Mouse (Mus musculus) adrenal gland, postnatal 4 days (tissue): ENCODE data around the gene Ifna13. TPM values are rescaled to one million over a fixed set of nuclear protein-coding genes. Genes with fewer than 3 reads are reported as not detected.

Experiments used
- DNase-seq, 2 experiments: peaks; one replicate each; pipeline ENCODE4 v3.0.0; 2021 to 2022; ENCODE audit warnings: low spot score in 2 of 2, mixed read lengths in 2 of 2
- long read RNA-seq, 2 experiments: library from polyadenylated mRNA; stranded (forward); transcript quantifications; one replicate each; pipeline ENCODE4 v2.0.0; 2021
- total RNA-seq, 2 experiments: library from RNA; stranded (reverse); gene quantifications; 2 replicates each; pipeline ENCODE4 v1.2.3; 2021

Ifna13 gene
- not detected for total RNA-seq
- long read RNA-seq, experiment 1, result 0 reads
- long read RNA-seq, experiment 2, result 0 reads

- DNase-seq, result no peak
Observed at GRCm38 (mm10) chr4:88644359-88644758, at the start of gene Ifna13. TSS of gene Ifna13 (minus strand) at chr4:88644459.

- no peak for DNase-seq
Observed at GRCm38 (mm10) chr4:88693392-88693791, 49.1 kb upstream of the Ifna13 start.

- DNase-seq, result no peak
Observed at GRCm38 (mm10) chr4:88692537-88692936, 48.3 kb upstream of the Ifna13 start.

GRCm38 (mm10) chr4:88691259-88691658, 47.0 kb upstream of the Ifna13 start, which contains the start of gene Ifnab:
TSS of gene Ifnab (minus strand) at chr4:88691359.
- no peak for DNase-seq

- no peak for DNase-seq
Observed at GRCm38 (mm10) chr4:88683812-88684211, 39.6 kb upstream of the Ifna13 start, which contains the start of gene Ifna2. TSS of gene Ifna2 (minus strand) at chr4:88683912.

- no peak for DNase-seq
Observed at GRCm38 (mm10) chr4:88681353-88681752, 37.1 kb upstream of the Ifna13 start.

- no peak for DNase-seq
Observed at GRCm38 (mm10) chr4:88680362-88680761, 36.1 kb upstream of the Ifna13 start.

GRCm38 (mm10) chr4:88676824-88677223, 32.6 kb upstream of the Ifna13 start, which contains the start of gene Ifna16:
TSS of gene Ifna16 (minus strand) at chr4:88676924.
- no peak for DNase-seq

GRCm38 (mm10) chr4:88655461-88655860, 11.2 kb upstream of the Ifna13 start:
- no peak for DNase-seq

- no peak for DNase-seq
Observed at GRCm38 (mm10) chr4:88653644-88654043, 9.4 kb upstream of the Ifna13 start.

GRCm38 (mm10) chr4:88642526-88642925, 1.7 kb downstream of the Ifna13 start:
- no peak for DNase-seq

GRCm38 (mm10) chr4:88641077-88641831, 3.0 kb downstream of the Ifna13 start:
- DNase-seq, result peak; percentile 81 to 96

- DNase-seq, result no peak
Observed at GRCm38 (mm10) chr4:88640704-88641076, 3.6 kb downstream of the Ifna13 start.

- DNase-seq, result no peak
Observed at GRCm38 (mm10) chr4:88634311-88634710, 9.9 kb downstream of the Ifna13 start, which contains the start of gene C87499. TSS of gene C87499 (minus strand) at chr4:88634411.

- DNase-seq, result no peak
Observed at GRCm38 (mm10) chr4:88603276-88603675, 41.0 kb downstream of the Ifna13 start, which contains the start of gene Ifna12. TSS of gene Ifna12 (minus strand) at chr4:88603376.

Other genes with a start within 250 kb of the Ifna13 start
- gene Hacd4, start 205.5 kb downstream of the Ifna13 start, total RNA-seq, result 1 to 10 TPM; 6.5 to 8.4 TPM
- not detected for gene Ifnb1, start 121.7 kb downstream of the Ifna13 start, total RNA-seq
- gene Ifna15, start 86.2 kb downstream of the Ifna13 start, total RNA-seq, result not detected
- gene Ifna14, start 72.7 kb downstream of the Ifna13 start, total RNA-seq, result not detected
- not detected for gene Ifna9, start 52.1 kb downstream of the Ifna13 start, total RNA-seq
- gene Ifna12, start 41.1 kb downstream of the Ifna13 start, total RNA-seq, result not detected
- not detected for gene C87499, start 10.0 kb downstream of the Ifna13 start, total RNA-seq
- not detected for gene Ifna16, start 32.5 kb upstream of the Ifna13 start, total RNA-seq
- gene Ifna2, start 39.5 kb upstream of the Ifna13 start, total RNA-seq, result not detected
- not detected for gene Ifnab, start 46.9 kb upstream of the Ifna13 start, total RNA-seq
- gene Gm26566, start 77.3 kb upstream of the Ifna13 start, total RNA-seq, result under 1 TPM; 0.31 to 0.48 TPM
- gene Klhl9, start 78.0 kb upstream of the Ifna13 start, total RNA-seq, result 10 to 100 TPM; 85.2 to 88.5 TPM
- not detected for gene Gm13271, start 110.4 kb upstream of the Ifna13 start, total RNA-seq
- gene Gm13283, start 115.7 kb upstream of the Ifna13 start, total RNA-seq, result not detected
- not detected for gene Gm13290, start 129.4 kb upstream of the Ifna13 start, total RNA-seq
- not detected for gene Gm13289, start 132.5 kb upstream of the Ifna13 start, total RNA-seq
- not detected for gene Gm13272, start 135.4 kb upstream of the Ifna13 start, total RNA-seq
- not detected for gene Ifnz, start 137.7 kb upstream of the Ifna13 start, total RNA-seq
- gene Gm13276, start 141.2 kb upstream of the Ifna13 start, total RNA-seq, result not detected
- not detected for gene Gm13277, start 144.2 kb upstream of the Ifna13 start, total RNA-seq
- not detected for gene Gm13278, start 147.1 kb upstream of the Ifna13 start, total RNA-seq
- gene Gm13275, start 150.0 kb upstream of the Ifna13 start, total RNA-seq, result not detected
- gene Gm13279, start 152.9 kb upstream of the Ifna13 start, total RNA-seq, result not detected
- under 1 TPM in 1 of 2 experiments, not detected in 1; 0.50 TPM for gene Gm13285, start 155.2 kb upstream of the Ifna13 start, total RNA-seq
- not detected for gene Gm13287, start 158.8 kb upstream of the Ifna13 start, total RNA-seq
- not detected for gene Gm13288, start 161.1 kb upstream of the Ifna13 start, total RNA-seq
- gene Ifna7, start 171.8 kb upstream of the Ifna13 start, total RNA-seq, result not detected
- not detected for gene Ifna11, start 175.5 kb upstream of the Ifna13 start, total RNA-seq
- gene Ifna6, start 183.0 kb upstream of the Ifna13 start, total RNA-seq, result not detected
- not detected for gene Ifna5, start 191.1 kb upstream of the Ifna13 start, total RNA-seq
- not detected for gene Ifna4, start 197.4 kb upstream of the Ifna13 start, total RNA-seq
- not detected for gene Ifna1, start 205.6 kb upstream of the Ifna13 start, total RNA-seq
- not detected for gene Ifne, start 235.7 kb upstream of the Ifna13 start, total RNA-seq